Mouse (Mus musculus) limb, embryonic 14.5 days (tissue): Measurements from ENCODE around the gene Rgs7. TPM values are rescaled to one million over a fixed set of nuclear protein-coding genes. Genes with fewer than 3 reads are reported as not detected.

Source experiments
- ATAC-seq: fragments of 200-750 bp; cut with Nextera tagmentation; 2 replicates; pipeline ENCODE4 v1.8.0; 2017; ENCODE audit warnings: low read depth, moderate number of reproducible peaks, moderate TSS enrichment; ENCODE audit not compliant: low FRiP score
- DNase-seq: peaks from one replicate; pipeline ENCODE4 v3.0.0-alpha.2; 2015; ENCODE audit warnings: low spot score
- H3K27ac ChIP-seq: fragments of 300-500 bp; sonication (generic); replicated peaks from 2 replicates; pipeline ENCODE4 v1.5.1; 2014; ENCODE audit warnings: low read depth, mild to moderate bottlenecking, low read length, moderate library complexity, mixed read lengths
- H3K27me3 ChIP-seq: fragments of 300-500 bp; sonication (generic); 2 replicates; pipeline ENCODE4 v1.6.1; 2014; ENCODE audit warnings: low read length, mixed read lengths; ENCODE audit not compliant: control insufficient read depth, insufficient read depth
- H3K36me3 ChIP-seq: fragments of 300-500 bp; sonication (generic); 2 replicates; pipeline ENCODE4 v1.6.1; 2014; ENCODE audit warnings: mild to moderate bottlenecking, low read length, moderate library complexity, mixed read lengths; ENCODE audit not compliant: control insufficient read depth, insufficient read depth
- H3K4me1 ChIP-seq: fragments of 300-500 bp; sonication (generic); 2 replicates; pipeline ENCODE4 v1.6.1; 2014; ENCODE audit warnings: antibody characterized with exemption, low read length, mixed read lengths; ENCODE audit not compliant: control insufficient read depth, insufficient read depth
- H3K4me2 ChIP-seq: fragments of 300-500 bp; sonication (generic); replicated peaks from 2 replicates; pipeline ENCODE4 v1.6.1; 2014; ENCODE audit warnings: low read depth, mild to moderate bottlenecking, low read length, moderate library complexity; ENCODE audit not compliant: severe bottlenecking
- H3K4me3 ChIP-seq: fragments of 300-500 bp; sonication (generic); replicated peaks from 2 replicates; pipeline ENCODE4 v1.5.1; 2014; ENCODE audit warnings: low read length
- H3K9ac ChIP-seq: fragments of 300-500 bp; sonication (generic); 2 replicates; pipeline ENCODE4 v1.6.1; 2014; ENCODE audit warnings: mild to moderate bottlenecking, low read depth, low read length, moderate library complexity; ENCODE audit not compliant: severe bottlenecking
- H3K9me3 ChIP-seq: fragments of 300-500 bp; sonication (generic); 2 replicates; pipeline ENCODE4 v1.6.1; 2016; ENCODE audit warnings: low read length; ENCODE audit not compliant: control insufficient read depth
- POLR2A ChIP-seq: fragments of 200-500 bp; IDR thresholded peaks from 2 replicates; pipeline ENCODE4 v1.8.0; 2012; ENCODE audit warnings: inconsistent platforms, mild to moderate bottlenecking, moderate library complexity, borderline replicate concordance; ENCODE audit not compliant: insufficient read depth, insufficient read length; ENCODE audit errors: extremely low read depth
- WGBS: fragments of 180-500 bp; shearing (Covaris S2); extraction: QIAGEN DNeasy Blood & Tissue Kit; methylation state at CpG from one replicate; pipeline ENCODE4 v1.1.7; 2014; 5-methylcytosine and 5-hydroxymethylcytosine counted together
- polyA plus RNA-seq, 2 experiments: library from polyadenylated mRNA; depleted of rRNA in 1 of 2; stranded (reverse) in 1 of 2; unstranded in 1 of 2; fragments of >200 nt; fragmentation: Nextera tagmentation in 1 of 2; extraction: Ambion mirVana in 1 of 2; gene quantifications; 2 replicates each; pipeline versions ENCODE4 v1.2.1 to v1.2.3; 2012 to 2014

The Rgs7 gene
- polyA plus RNA-seq, 2 experiments = 0.47 to 0.65 TPM

- WGBS = 88% methylated on average over 4 of the region's 4 CpGs
- no peaks in the 10 kb centered on the region for H3K36me3 ChIP-seq
Observed at GRCm38 (mm10) chr1:175195806-175196205, 296.5 kb downstream of the Rgs7 start.

GRCm38 (mm10) chr1:175188186-175188585 lies 304.1 kb downstream of the Rgs7 start:
- Histone ChIP-seq H3K9me3 (no peaks in the 10 kb centered on the region), H3K27ac (no peak overlapping the region), H3K36me3 (no peaks in the 10 kb centered on the region), H3K9ac (no peak overlapping the region), H3K27me3 (no peaks in the 10 kb centered on the region), H3K4me1 (no peaks in the 10 kb centered on the region), H3K4me2 (no peak overlapping the region), H3K4me3 (no peak overlapping the region)
- DNase-seq (no peak), ATAC-seq (no peak)
- no peak for TF ChIP-seq POLR2A
- WGBS = 70% methylated on average over 5 of the region's 5 CpGs

More at GRCm38 (mm10) chr1:175195806-175196205, 296.5 kb downstream of the Rgs7 start:
- Histone ChIP-seq H3K9me3 (no peaks in the 10 kb centered on the region), H3K4me3 (no peak overlapping the region), H3K27ac (no peak overlapping the region), H3K27me3 (no peaks in the 10 kb centered on the region), H3K9ac (no peak overlapping the region), H3K4me2 (no peak overlapping the region), H3K4me1 (no peaks in the 10 kb centered on the region)
- TF ChIP-seq POLR2A = no peak
- no peak for DNase-seq
- no peak for ATAC-seq

- Histone ChIP-seq H3K27ac (no peak overlapping the region), H3K9ac (no peak overlapping the region), H3K4me2 (no peak overlapping the region), H3K4me3 (no peak overlapping the region), H3K4me1 (no peaks in the 10 kb centered on the region), H3K27me3 (no peaks in the 10 kb centered on the region), H3K9me3 (no peaks in the 10 kb centered on the region), H3K36me3 (no peaks in the 10 kb centered on the region)
- WGBS = 87% methylated on average over 2 of the region's 2 CpGs
- DNase-seq = no peak
- ATAC-seq = no peak
- no peak for TF ChIP-seq POLR2A
Observed at GRCm38 (mm10) chr1:175185211-175185610, 307.1 kb downstream of the Rgs7 start.

- H3K27me3 ChIP-seq = no peaks in the 10 kb centered on the region
- H3K9ac ChIP-seq = no peak overlapping the region
- no peaks in the 10 kb centered on the region for H3K9me3 ChIP-seq
- 76% methylated on average over 3 of the region's 3 CpGs for WGBS
- TF ChIP-seq POLR2A = no peak
- H3K27ac ChIP-seq = no peak overlapping the region
- H3K4me2 ChIP-seq = no peak overlapping the region
- H3K4me1 ChIP-seq = no peaks in the 10 kb centered on the region
- ATAC-seq (no peak), DNase-seq (no peak)
- no peak overlapping the region for H3K4me3 ChIP-seq
- H3K36me3 ChIP-seq = no peaks in the 10 kb centered on the region
Observed at GRCm38 (mm10) chr1:175184736-175185135, 307.6 kb downstream of the Rgs7 start.

GRCm38 (mm10) chr1:175178733-175179132 lies 313.6 kb downstream of the Rgs7 start:
- H3K36me3 ChIP-seq = no peaks in the 10 kb centered on the region
- DNase-seq (no peak), ATAC-seq (no peak)
- H3K9ac ChIP-seq = no peak overlapping the region
- WGBS = 88% methylated on average over 1 of the region's 1 CpGs
- no peaks in the 10 kb centered on the region for H3K9me3 ChIP-seq
- no peak overlapping the region for H3K27ac ChIP-seq
- no peaks in the 10 kb centered on the region for H3K27me3 ChIP-seq
- H3K4me3 ChIP-seq = no peak overlapping the region
- no peak overlapping the region for H3K4me2 ChIP-seq
- no peak for TF ChIP-seq POLR2A
- H3K4me1 ChIP-seq = no peaks in the 10 kb centered on the region
